Mouse (Mus musculus): ENCODE data around the gene Ccdc9. TPM values are rescaled to one million over a fixed set of nuclear protein-coding genes. Genes with fewer than 3 reads are reported as not detected.

Ccdc9 gene
- total and polyA plus RNA-seq, 3 experiments: 32.0 to 81.0 (median 47.6) TPM

DNA sequence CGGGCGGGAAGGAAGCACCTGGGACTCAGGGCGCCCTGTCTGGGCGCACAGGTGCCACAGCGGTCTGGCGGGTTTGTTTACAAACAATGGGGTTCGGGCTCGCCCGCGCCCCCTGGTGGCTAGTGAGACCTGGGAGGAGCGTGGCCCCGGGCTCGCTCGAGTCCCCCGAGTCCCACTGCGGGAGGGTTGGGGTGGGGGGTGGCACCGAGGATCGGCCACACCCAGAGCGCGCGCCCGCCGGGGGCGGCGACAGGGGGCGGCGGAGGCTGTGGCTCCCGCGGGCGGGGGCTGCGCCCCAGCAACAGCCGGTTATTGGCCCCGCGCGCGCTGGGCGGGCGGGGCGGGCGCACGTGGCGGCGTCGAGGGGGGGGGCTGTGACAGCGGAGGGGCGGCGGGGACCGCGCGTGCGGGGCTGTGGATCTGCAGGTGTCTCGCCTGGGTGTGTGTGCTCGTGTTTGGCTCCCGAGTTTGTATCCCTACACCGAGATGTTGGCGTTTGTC, 23.5 kb upstream of the Ccdc9 start (continued):
- no peak for TF ChIP-seq ZC3H11A (IDR thresholded peaks at IDR 0.05; ENCODE audit: low read depth, low read length)
- TF ChIP-seq ETS1 (conservative IDR thresholded peaks at IDR 0.05; ENCODE audit: low read depth, low read length): peak; percentile 48
- 0 out of 2 replicates have a peak, but pooled peaks have one; percentile 9 for TF ChIP-seq MYC (IDR thresholded peaks at IDR 0.05; ENCODE audit: low read depth, low read length)
- TF ChIP-seq USF2 (conservative IDR thresholded peaks at IDR 0.05; ENCODE audit: low read depth, low read length): no peak

DNA sequence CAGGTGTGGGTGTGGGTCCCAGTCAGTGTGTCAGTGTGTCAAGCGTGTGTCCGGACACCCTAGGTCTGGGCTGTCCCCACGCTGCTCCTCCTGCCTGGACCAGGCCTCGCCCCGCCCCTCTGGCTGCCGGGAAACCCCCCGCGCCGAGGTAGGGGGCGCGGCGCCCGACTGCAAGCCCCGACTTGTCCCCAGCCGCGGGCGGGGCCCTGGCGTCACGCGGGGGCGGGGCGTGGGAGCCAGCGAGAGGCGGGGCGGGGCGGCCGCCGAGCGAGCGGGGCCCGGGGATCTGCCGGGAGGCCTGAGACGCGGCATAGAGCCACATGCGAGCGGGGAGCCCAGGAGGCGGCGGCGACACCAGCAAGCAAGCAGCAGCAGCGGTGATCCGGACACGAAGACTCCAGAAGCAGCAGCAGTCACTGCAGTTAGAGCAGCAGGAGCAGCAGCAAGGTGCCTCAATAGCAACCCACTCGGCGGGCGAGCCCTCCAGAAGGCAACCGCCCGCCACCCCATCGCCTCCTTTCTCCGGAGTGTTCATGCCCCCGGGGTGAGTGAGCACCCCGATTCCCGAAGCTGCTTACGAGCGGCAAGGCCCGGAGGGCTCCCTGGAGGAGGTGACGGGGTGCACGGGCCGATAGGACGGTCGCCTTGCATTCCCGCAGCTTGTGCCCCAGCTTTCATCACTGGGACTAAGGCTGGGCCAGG, 22.9 kb upstream of the Ccdc9 start:
- peak overlapping the region; percentile 99 for H3K27ac ChIP-seq (ENCODE audit: insufficient read depth, low read depth)
- no peaks in the 10 kb centered on the region for H3K9me3 ChIP-seq (replicated peaks; ENCODE audit: low read length)
- peaks cover 5 to 9% of the 10 kb centered on the region in 2 experiments for H3K36me3 ChIP-seq (replicated peaks in 1 of 2; ENCODE audit: control insufficient read depth in 1 of 2, insufficient read depth in 1 of 2, low read length in 1 of 2)
- peaks cover 31% of the 10 kb centered on the region for H3K79me2 ChIP-seq (replicated peaks; ENCODE audit: control insufficient read depth, extremely low read depth, insufficient read depth, poor library complexity, severe bottlenecking)
- peak overlapping the region; percentile 98 to 100 (median 99) for H3K4me3 ChIP-seq (replicated peaks in 1 of 3; ENCODE audit: low read depth in 2 of 3, low read length in 2 of 3, poor library complexity in 1 of 3)
- in situ Hi-C loops (cut with MboI; ENCODE audit: low pct_ligation_motif_present, low pct_unique_long_range_greater_than_20kb, low sequenced_read_pairs) (no loop called here), dilution Hi-C loops (cut with MboI; ENCODE audit: extremely low pct_ligation_motif_present, extremely low pct_unique_long_range_greater_than_20kb, low sequenced_read_pairs) (no loop called here)
- H3K4me1 ChIP-seq (ENCODE audit: control insufficient read depth in 1 of 2, insufficient read depth in 2 of 2): peaks cover 5 to 41% of the 10 kb centered on the region in 2 experiments; a peak in 3 of 4 replicates
- peak overlapping the region; percentile 37 for H3K4me2 ChIP-seq (ENCODE audit: insufficient read depth, low read depth, poor library complexity, severe bottlenecking)
- peak overlapping the region; percentile 100 for H3K9ac ChIP-seq (ENCODE audit: insufficient read depth, low read depth)
- peak; percentile 90 for DNase-seq (ENCODE audit: extremely low read depth)
- no peaks in the 10 kb centered on the region for H3K27me3 ChIP-seq (replicated peaks)
- TF ChIP-seq NRF1 (IDR thresholded peaks at IDR 0.05; ENCODE audit: low read depth, low read length): peak; percentile 51; the same call in 1 of the 2 replicates
- no peak; the same call in 1 of the 2 replicates for TF ChIP-seq HCFC1 (IDR thresholded peaks at IDR 0.05; ENCODE audit: low read depth, low read length)
- no peak for TF ChIP-seq E2F4 (IDR thresholded peaks at IDR 0.05; ENCODE audit: insufficient replicate concordance, low read depth, low read length)
- TF ChIP-seq POLR2A (IDR thresholded peaks at IDR 0.05; ENCODE audit: low read depth, low read length): peak; percentile 89; the same call in 1 of the 2 replicates
- no peak for TF ChIP-seq RAD21 (IDR thresholded peaks at IDR 0.05; ENCODE audit: low read depth, low read length)
- TF ChIP-seq MAX (IDR thresholded peaks at IDR 0.05; ENCODE audit: low read length): peak; percentile 52; the same call in 1 of the 2 replicates
- TF ChIP-seq USF2 (conservative IDR thresholded peaks at IDR 0.05; ENCODE audit: low read depth, low read length): no peak
- TF ChIP-seq PAX5 (IDR thresholded peaks at IDR 0.05; ENCODE audit: low read length): no peak
- peak; percentile 99 for TF ChIP-seq MAZ (IDR thresholded peaks at IDR 0.05; ENCODE audit: low read depth, low read length)
- TF ChIP-seq JUN (IDR thresholded peaks at IDR 0.05; ENCODE audit: insufficient read depth, low read depth, low read length): no peak
- no peak for TF ChIP-seq SMC3 (IDR thresholded peaks at IDR 0.05; ENCODE audit: low read depth, low read length)
- no peak for TF ChIP-seq POLR2AphosphoS2 (IDR thresholded peaks at IDR 0.05; ENCODE audit: low read depth, low read length)
- 0 out of 2 replicates have a peak, but pooled peaks have one; percentile 63 for TF ChIP-seq UBTF (IDR thresholded peaks at IDR 0.05; ENCODE audit: low read depth, low read length)
- TF ChIP-seq SIN3A (IDR thresholded peaks at IDR 0.05; ENCODE audit: low read length): no peak; the same call in 1 of the 2 replicates
- TF ChIP-seq MXI1 (IDR thresholded peaks at IDR 0.05; ENCODE audit: low read depth, low read length): peak; percentile 95
- TF ChIP-seq IRF4 (IDR thresholded peaks at IDR 0.05; ENCODE audit: low read depth, low read length): peak; percentile 38; the same call in 1 of the 2 replicates
- TF ChIP-seq ZC3H11A (IDR thresholded peaks at IDR 0.05; ENCODE audit: low read depth, low read length): no peak
- TF ChIP-seq MYC (IDR thresholded peaks at IDR 0.05; ENCODE audit: low read depth, low read length): peak; percentile 50; the same call in 1 of the 2 replicates
- TF ChIP-seq BHLHE40 (IDR thresholded peaks at IDR 0.05; ENCODE audit: low read depth, low read length): peak; percentile 74
- peak; percentile 74; the same call in 1 of the 2 replicates for TF ChIP-seq NELFE (IDR thresholded peaks at IDR 0.05; ENCODE audit: low read depth, low read length)
- no peak for TF ChIP-seq USF1 (IDR thresholded peaks at IDR 0.05; ENCODE audit: low read depth, low read length)
- TF ChIP-seq ZKSCAN1 (IDR thresholded peaks at IDR 0.05; ENCODE audit: borderline replicate concordance, low read depth, low read length): peak; percentile 7; the same call in 1 of the 2 replicates
- no peak for TF ChIP-seq ZNF384 (IDR thresholded peaks at IDR 0.05; ENCODE audit: low read depth, low read length)
- 0 out of 2 replicates have a peak, but pooled peaks have one; percentile 48 for TF ChIP-seq RCOR1 (conservative IDR thresholded peaks at IDR 0.05; ENCODE audit: low read depth, low read length)
- TF ChIP-seq ELF1 (IDR thresholded peaks at IDR 0.05; ENCODE audit: low read depth, low read length): peak; percentile 58
- TF ChIP-seq GABPA (IDR thresholded peaks at IDR 0.05; ENCODE audit: insufficient replicate concordance, low read depth, low read length): no peak
- TF ChIP-seq TBP (conservative IDR thresholded peaks at IDR 0.05; ENCODE audit: low read depth, low read length): peak; percentile 73
- TF ChIP-seq EP300 (IDR thresholded peaks at IDR 0.05; ENCODE audit: low read length): no peak
- peak; percentile 42; the same call in 1 of the 2 replicates for TF ChIP-seq ETS1 (conservative IDR thresholded peaks at IDR 0.05; ENCODE audit: low read depth, low read length)
- TF ChIP-seq ZMIZ1 (IDR thresholded peaks at IDR 0.05; ENCODE audit: low read depth, low read length): peak; percentile 78
- TF ChIP-seq JUND (conservative IDR thresholded peaks at IDR 0.05; ENCODE audit: low read depth, low read length): no peak
- peak; percentile 93 for TF ChIP-seq TCF12 (IDR thresholded peaks at IDR 0.05; ENCODE audit: low read depth, low read length)
- 0 out of 2 replicates have a peak, but pooled peaks have one; percentile 14 for TF ChIP-seq CHD2 (IDR thresholded peaks at IDR 0.05; ENCODE audit: low read length)
- TF ChIP-seq MEF2A (IDR thresholded peaks at IDR 0.05; ENCODE audit: borderline replicate concordance, low read depth, low read length): peak; percentile 81
